Mouse (Mus musculus): Measurements from ENCODE around the gene Ctu2.

DNA sequence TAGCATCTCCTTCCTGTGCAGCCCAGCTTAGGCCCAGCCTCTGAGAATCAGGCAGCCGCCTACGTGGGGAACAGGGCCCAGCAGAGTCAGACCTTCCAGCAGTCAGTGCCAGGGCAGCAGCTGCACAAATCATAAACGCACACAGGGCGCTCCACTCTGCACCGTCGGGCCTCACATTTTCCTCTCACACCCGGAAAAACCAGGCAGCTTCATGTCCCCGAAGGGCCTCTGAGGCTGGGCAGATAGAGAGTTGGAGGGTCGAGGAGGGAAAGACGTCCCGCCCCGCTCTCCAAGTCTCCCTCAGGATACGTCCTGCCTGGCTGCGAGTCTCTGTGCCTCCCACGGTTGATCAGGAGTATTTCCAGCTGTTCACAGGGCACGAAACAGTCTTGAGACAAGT lies 35.6 kb downstream of the Ctu2 start:
- no peak for TF ChIP-seq CTCF (IDR thresholded peaks at IDR 0.05; ENCODE audit: control insufficient read depth, insufficient read depth, insufficient read length)
- TF ChIP-seq USF1 (IDR thresholded peaks at IDR 0.05; ENCODE audit: low read depth): no peak
- TF ChIP-seq CEBPB (IDR thresholded peaks at IDR 0.05; ENCODE audit: low read depth): no peak
- TF ChIP-seq MAX (IDR thresholded peaks at IDR 0.05): no peak
- no peak for TF ChIP-seq MYOD1 (IDR thresholded peaks at IDR 0.05; ENCODE audit: control insufficient read depth, insufficient read length, low read depth)
